Mouse (Mus musculus) c-Kit-negative CD71-positive TER-119-positive erythroid progenitor cells, embryonic 14.5 days (primary cell): ENCODE results near the gene Syce3.
A peak's percentile ranks its signal among the peaks of the same experiment; 100 is the strongest.

Source experiments
- DNase-seq: peaks from one replicate; pipeline ENCODE4 v3.0.0-alpha.2; 2013; ENCODE audit warnings: low read depth, low spot score

Syce3 gene

GRCm38 (mm10) chr15:89373027-89373761 is 37.1 kb downstream of the Syce3 start:
- DNase-seq = peak; percentile 68

- no peak for DNase-seq
Measured at GRCm38 (mm10) chr15:89372536-89372935, 37.8 kb downstream of the Syce3 start.

GRCm38 (mm10) chr15:89372068-89372467 is 38.2 kb downstream of the Syce3 start:
- DNase-seq = no peak

- no peak for DNase-seq
Measured at GRCm38 (mm10) chr15:89365141-89365551, 45.2 kb downstream of the Syce3 start.

- DNase-seq = no peak
Measured at GRCm38 (mm10) chr15:89363051-89363450, 47.3 kb downstream of the Syce3 start.

- no peak for DNase-seq
Measured at GRCm38 (mm10) chr15:89358784-89359183, 51.5 kb downstream of the Syce3 start.

GRCm38 (mm10) chr15:89356372-89356771 is 53.9 kb downstream of the Syce3 start:
- DNase-seq = peak; percentile 68

GRCm38 (mm10) chr15:89355241-89356187 is 54.8 kb downstream of the Syce3 start, which contains the start of the genes Lmf2 and Ncaph2:
Lmf2 (minus strand) TSS chr15:89355659.
Ncaph2 (plus strand) TSS chr15:89355719.
- DNase-seq = peak; percentile 95

- no peak for DNase-seq
Measured at GRCm38 (mm10) chr15:89354455-89354854, 55.8 kb downstream of the Syce3 start.

- no peak for DNase-seq
Measured at GRCm38 (mm10) chr15:89353837-89354236, 56.5 kb downstream of the Syce3 start.

GRCm38 (mm10) chr15:89352795-89353194 is 57.5 kb downstream of the Syce3 start:
- DNase-seq = no peak

GRCm38 (mm10) chr15:89352054-89352453 is 58.2 kb downstream of the Syce3 start:
- no peak for DNase-seq

- DNase-seq = no peak
Measured at GRCm38 (mm10) chr15:89351302-89351701, 59.0 kb downstream of the Syce3 start.

- DNase-seq = no peak
Measured at GRCm38 (mm10) chr15:89350447-89350846, 59.9 kb downstream of the Syce3 start.

- no peak for DNase-seq
Measured at GRCm38 (mm10) chr15:89343325-89343724, 67.0 kb downstream of the Syce3 start.

GRCm38 (mm10) chr15:89341678-89342077 is 68.6 kb downstream of the Syce3 start:
- no peak for DNase-seq
